Mouse (Mus musculus) C2C12 (cell line): ENCODE measurements around the gene Efnb2.

Experiments
- CEBPB ChIP-seq: IDR thresholded peaks from one replicate; pipeline ENCODE4 v1.6.1; 2011; ENCODE audit warnings: low read depth, mild to moderate bottlenecking, control low read depth, moderate library complexity
- CTCF ChIP-seq: IDR thresholded peaks from one replicate; pipeline ENCODE4 v1.5.1; 2011; ENCODE audit not compliant: control insufficient read depth, insufficient read depth, insufficient read length
- MYOD1 ChIP-seq: IDR thresholded peaks from one replicate; pipeline ENCODE4 v1.6.1; 2011; ENCODE audit warnings: low read depth; ENCODE audit not compliant: control insufficient read depth, insufficient read length
- MYOG ChIP-seq: IDR thresholded peaks from one replicate; pipeline ENCODE4 v1.6.1; 2011; ENCODE audit not compliant: control insufficient read depth, insufficient read length; ENCODE audit errors: extremely low read depth

- TF ChIP-seq CTCF (no peak), MYOD1 (no peak), CEBPB (no peak), MYOG (no peak)
Observed at GRCm38 (mm10) chr8:8652388-8652787, 8.7 kb downstream of the Efnb2 start.
